Mouse (Mus musculus): ENCODE data around the gene Vmn2r73. TPM values are rescaled to one million over a fixed set of nuclear protein-coding genes. Genes with fewer than 3 reads are reported as not detected.

Gene Vmn2r73
- 0.05 TPM for polyA plus RNA-seq (2017; shearing (Covaris generic))

GRCm38 (mm10) chr7:85876166-85876565, at the start of gene Vmn2r73:
Gene Vmn2r73, minus strand, starts transcription at chr7:85876266.

Other genes with a start within 250 kb of the Vmn2r73 start
- not detected for gene Vmn2r72, start 121.2 kb downstream of the Vmn2r73 start, polyA plus RNA-seq (2017; shearing (Covaris generic))
- 0.11 TPM for gene Vmn2r74, start 85.4 kb upstream of the Vmn2r73 start, polyA plus RNA-seq (2017; shearing (Covaris generic))